Mouse (Mus musculus) cerebellum, postnatal 25 days (tissue): ENCODE measurements around the gene Cd53.

ENCODE experiments used
- DNase-seq, 2 experiments: peaks; one replicate each; pipeline ENCODE4 v3.0.0; 2021; ENCODE audit warnings: mixed read lengths in 2 of 2

Gene Cd53

DNA sequence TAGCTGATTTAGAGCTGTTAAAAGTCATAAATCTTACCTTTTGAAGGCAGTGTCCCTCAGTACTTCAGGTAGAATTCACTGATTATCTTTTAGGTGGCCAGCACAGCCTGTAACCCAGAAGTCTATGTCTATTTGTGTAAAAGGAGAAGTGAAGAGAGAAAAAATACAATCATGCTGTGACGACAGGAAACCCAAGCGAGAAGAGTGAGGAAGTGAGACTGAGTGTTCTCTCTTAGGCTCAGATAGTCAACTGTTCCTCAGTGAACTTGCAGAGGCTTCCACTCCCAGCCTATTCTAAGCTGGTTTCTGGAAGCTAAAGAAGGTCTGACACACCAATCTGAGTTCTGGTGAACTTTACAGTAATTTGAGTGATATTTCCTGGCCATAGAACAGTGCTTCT, at the start of gene Cd53:
Gene Cd53 (minus strand): TSS at position 220 of the 400 bp plus-strand sequence.
- DNase-seq: no peak

DNA sequence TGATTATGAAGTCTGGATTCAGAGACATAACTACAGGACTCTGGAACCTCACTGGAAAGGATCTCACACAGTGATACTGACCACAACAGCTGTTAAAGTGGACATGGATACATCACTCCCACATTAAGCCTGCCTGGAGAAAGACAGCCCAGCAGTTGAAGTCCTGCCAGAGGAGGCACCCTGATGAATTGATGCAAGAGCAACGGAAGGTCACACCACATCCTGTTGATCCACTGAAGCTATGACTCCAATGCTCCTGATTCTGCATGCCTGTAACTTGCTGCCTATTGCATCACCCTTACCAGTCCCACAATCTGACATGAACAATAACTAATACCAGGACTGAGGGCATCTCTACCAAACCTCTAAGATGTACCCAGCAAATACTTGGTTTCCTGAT, 42.2 kb upstream of the Cd53 start:
- DNase-seq: no peak

DNA sequence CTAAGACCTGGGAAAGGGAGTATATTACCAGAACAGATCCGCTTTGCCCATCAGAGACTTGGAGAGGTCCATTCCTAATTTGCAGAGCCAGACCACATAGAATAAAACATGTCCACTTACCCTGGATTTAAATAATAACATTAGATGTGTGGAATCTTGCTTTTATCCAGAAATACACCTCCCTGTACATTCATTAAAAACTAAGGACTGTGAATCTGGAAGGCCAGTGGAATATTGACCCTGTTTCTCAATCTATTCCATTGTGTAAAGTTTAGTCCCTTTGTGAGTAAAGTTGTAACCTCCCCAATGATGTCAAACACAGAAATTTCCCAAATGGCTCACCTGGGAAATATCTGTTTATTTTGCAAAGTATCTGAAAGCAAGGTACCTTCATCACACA, 36.2 kb upstream of the Cd53 start, which contains the start of gene Olfr266:
Gene Olfr266 (minus strand): TSS at position 101 of the 400 bp plus-strand sequence.
- no peak for DNase-seq

DNA sequence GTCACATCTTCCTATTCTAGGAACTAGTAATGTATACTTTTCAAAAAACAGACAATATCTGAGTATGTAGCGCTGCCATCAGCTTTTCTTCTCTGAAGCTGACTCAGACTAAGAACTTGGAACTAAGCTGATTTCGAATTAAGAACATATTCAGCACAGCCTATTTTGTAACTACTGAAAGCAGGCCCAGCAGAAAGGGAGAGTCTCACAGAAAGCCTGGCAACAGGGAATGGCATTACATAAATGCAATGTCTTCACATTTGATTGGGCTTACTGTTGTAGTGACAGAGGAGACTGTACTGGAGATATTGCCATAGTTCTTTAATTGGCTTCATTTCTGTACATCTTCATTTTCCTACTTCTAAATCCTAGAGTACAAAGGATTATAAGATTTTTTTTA, 27.7 kb upstream of the Cd53 start:
- DNase-seq: no peak

DNA sequence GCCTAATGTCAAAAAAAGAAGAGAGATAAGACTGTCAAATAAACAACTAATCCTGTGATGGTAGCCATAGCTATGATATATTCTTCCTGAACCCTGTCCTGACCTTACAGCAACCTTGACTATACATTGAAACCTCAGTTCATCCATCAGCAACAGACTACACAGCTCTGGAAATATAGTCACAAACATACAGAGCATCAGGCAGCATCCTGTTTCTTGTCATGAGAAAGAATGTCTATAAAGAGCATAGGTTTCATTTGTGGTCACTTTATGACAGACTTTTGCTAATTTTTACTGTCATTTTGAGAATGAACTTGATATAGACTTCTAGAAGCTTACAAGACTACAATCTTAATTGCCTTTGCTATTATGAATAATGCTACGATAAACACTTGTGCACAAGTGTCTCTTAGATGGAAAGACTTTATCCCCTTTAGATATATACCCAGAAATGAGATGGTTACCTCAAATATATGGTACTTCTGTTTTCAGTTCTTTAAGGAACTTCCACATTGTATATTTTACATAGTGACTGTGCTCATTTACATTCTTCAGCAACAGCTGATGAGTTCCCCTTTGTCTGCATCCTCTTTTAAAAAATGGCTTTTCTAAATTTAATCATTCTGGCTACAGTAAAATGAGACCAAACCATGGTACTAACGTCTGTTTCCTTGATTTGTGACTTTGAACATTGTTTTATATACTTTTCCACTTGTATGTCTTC, 19.2 kb upstream of the Cd53 start:
- no peak for DNase-seq

DNA sequence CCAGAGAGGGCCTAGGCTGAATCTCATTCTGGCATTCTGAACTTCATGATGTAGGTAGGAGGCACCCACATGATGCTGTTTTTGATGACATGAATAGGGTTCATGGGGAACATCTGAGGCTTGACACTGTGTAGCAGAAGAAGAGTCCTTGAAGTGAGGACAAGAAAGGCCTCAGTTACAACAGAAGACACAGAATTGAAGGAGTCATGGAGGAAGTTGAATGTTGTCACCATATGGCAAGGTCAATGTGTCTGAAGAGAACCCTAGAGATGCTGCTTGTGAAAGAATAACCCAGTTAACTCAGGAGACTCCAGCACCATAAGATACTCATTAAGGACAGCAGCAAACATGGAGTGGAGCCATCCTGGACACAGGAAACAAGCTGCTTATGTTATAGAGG, 8.1 kb upstream of the Cd53 start:
- DNase-seq: no peak

DNA sequence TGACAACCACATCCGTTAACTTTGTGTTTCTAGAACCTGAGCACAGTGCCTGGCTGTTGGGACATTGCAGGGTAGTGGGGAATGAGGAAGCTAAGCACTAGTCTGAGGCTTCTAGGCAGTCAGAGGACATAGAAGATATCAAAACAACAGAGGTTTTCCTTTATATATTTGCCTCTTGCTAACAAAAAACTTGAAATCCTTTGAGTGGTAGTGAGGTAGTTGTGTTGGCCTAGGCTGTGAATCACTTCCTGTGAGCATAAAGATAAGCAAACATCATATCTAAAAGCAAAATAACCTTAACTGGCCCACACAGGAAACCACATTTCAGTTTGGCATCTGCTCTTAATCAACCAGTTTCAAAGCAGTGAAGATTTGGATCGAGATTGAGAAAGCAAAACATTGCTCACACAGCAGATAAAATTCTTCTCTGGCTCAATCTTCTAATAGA, 1.5 kb downstream of the Cd53 start:
- no peak for DNase-seq

DNA sequence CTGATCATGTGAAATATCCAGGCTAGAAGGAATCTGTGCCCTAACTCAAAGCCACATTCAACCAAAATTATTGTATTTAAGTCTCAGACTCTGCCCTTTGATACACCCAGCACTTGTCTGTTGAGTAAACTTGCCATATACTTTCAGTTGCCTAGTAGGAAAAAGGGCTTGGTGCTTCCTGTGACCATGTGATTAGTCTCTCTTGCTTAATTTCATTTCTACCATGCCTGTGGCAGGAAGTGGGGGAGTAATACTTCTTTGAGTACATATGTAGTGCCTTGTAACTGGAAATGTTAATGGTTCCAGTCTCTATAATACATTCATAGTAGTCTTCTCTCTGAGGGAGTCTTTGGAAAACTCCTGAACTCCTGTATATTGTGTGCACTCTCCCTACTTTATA, 2.0 kb downstream of the Cd53 start:
- DNase-seq: no peak

DNA sequence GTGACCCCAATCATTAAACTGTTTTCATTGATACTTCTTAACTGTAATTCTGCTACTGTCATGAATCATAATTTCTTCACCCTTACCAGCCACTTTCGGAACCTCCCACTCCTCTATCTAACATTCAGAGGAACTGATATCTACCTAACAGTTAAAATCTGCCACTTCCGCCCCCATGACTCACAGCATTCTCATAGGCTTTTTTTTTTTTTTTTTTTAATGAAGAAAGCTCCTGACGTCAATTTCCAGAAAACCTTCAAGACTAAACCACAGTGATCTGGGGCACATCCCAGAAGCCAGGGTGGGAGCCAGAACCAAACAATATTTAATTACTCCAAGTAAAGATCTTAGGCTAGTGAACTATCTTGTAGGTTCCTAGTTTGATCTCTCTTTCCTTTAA, 4.8 kb downstream of the Cd53 start:
- no peak for DNase-seq

DNA sequence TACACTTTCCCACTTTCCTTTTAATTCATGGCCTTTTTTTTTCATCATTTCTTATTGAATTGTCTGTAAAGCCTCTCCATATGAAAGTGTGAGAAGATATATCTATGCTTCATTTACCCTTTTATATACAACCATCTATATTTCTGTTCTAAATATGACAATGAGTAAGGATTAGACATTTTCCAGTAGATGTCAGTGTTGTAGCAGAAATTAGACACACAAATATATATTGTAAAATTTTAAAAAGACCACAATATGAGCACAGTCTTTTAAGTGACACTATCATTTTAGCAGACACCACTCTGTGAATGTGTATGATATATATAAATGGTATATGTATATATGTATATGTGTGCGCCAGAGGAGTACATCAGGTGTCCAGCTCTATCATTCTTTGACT, 18.1 kb downstream of the Cd53 start:
- DNase-seq: no peak

DNA sequence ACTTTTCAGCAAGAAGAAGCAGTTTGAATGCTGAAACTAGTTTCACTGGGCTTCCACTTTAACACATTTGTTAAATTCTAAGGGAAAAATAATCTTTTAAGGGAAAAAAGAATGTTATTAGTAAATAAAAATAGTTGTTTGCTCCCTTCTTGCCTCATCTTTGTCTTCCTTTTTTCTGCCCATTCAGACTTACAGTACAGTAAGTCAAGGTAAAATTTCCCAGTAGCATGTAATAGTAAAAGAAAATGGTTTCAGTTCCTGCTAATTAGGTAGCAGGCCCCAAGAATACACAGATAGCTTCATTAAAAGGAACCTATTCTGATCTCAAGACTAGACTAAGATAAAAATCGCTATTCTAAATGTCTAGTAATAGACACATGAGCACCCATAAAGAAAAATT, 34.1 kb downstream of the Cd53 start:
- no peak for DNase-seq

DNA sequence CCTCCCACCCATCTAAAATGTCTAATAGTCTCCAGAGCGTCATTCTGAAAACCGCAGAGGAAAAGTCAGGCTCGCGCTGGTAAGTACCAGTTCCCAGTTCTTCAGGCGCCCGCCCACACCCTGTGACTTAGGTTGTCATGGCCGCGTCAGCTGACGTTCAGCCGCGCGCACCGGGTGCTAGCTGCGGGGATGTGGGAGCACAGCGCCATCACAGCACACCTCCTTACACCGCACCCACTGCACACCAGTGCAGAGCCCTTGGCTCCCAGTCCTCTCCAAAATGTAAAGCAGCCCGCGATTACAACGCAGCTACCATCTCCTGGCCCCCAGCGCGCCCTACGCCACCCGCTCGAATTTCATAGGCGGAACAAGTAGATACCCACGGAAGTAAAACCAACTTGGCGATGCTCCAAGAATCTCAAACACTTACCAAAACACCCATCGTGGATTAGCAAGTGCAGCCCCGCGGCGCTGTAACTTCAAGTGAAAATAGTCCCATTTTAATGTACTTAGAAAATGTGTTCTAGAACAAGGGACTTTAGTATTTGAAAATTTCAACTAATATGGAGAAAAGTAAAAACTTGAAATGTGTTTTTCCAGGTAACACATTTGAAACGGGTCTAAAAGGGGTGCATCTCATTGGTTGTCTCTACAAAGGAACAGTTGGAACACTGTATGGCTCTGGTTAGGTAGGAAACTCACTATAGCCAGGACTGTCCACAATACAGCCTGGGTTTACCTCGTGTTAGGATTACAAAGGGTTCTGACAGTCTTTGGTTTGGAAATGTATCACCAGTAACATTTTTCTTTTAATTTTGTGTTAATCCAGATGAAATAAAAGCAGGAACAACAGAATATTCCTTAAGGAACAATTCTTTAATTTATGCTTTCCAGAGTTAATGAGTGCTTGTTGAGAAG, 67.7 kb downstream of the Cd53 start:
- DNase-seq: peak; percentile 88 to 89

DNA sequence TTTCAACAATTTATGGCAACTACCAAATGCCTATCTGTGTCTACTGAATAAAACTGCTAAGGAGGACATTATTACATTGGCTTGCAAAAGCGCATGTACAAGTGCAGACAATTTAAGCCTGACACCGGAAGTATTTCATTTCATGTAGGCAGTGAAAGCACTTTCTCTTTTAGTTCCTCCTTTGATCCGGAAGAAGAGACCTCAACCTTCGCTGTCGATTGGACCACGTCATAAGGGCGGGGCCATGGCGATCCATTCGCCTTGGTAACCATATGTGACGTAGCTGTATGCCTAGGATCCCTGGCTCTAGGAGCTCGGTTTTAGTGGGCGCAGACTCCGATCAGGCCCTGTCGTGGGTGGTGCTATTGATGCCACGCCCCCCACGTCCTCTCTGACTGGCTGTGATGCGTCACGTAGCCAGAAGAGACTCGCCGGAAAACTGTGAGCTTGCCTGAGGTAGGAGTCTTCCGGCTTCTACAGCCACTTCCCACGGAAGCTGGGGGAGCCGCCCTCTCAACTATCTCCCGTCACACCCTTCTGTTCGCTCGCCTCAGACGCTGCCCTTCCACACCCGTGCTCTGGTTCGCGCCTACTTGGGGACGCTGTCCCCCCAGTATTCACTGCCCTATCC, 68.4 kb downstream of the Cd53 start:
- DNase-seq: peak; percentile 92 to 95
